Mouse (Mus musculus) embryonic stem cell, embryonic (primary cell): ENCODE measurements around the gene Stat4.
"Not testable (repeated sequence)": the region's sequence is repeated elsewhere in the genome, so short reads cannot be mapped to it uniquely, and the experiment has no call there.

ENCODE experiments used
- CTCF ChIA-PET, 4 experiments: fragments of 300-600 bp in 2 of 4; fragments of 350-600 bp in 2 of 4; sonication (Branson Sonifier 250); formaldehyde crosslinking; loops; one replicate each; lab custom pipeline; 2022; ENCODE audit warnings: inconsistent platforms in 2 of 4; lab: Charles Lee
- POLR2A ChIA-PET, 4 experiments: fragments of 300-600 bp in 2 of 4; fragments of 350-600 bp in 2 of 4; sonication (Branson Sonifier 250); formaldehyde crosslinking; loops; one replicate each; lab custom pipeline; 2022; ENCODE audit warnings: antibody characterized with exemption in 4 of 4, inconsistent platforms in 1 of 4; lab: Charles Lee

Stat4 gene

GRCm38 (mm10) chr1:52012231-52012630 lies 25.3 kb downstream of the Stat4 start:
- ChIA-PET POLR2A (no interaction called here), CTCF (no interaction called here)

DNA sequence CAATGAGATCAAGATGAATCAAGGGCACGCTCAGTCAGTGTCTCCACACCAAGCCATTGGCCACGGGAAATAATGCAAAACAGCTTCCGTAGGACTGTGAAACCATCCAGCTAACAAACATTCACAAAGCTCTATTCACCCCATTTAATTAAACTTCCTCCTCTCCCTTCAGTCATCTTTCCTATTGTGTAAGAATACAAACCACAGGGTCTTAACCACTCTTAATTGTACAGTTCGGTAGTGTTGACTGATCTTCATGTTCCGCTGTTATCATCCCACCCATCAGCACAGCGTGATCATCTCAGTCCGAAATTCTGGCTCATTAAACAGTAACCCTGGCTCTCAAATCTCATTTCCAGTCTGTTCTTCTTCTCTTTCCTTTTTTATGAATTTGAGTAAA lies 25.8 kb downstream of the Stat4 start:
- POLR2A ChIA-PET, result interaction anchor here in 1 of 4 experiments (0.5 kb wide), 1 partner anchor 62 kb away, joined by 3 read pairs; no protein-coding TSS in a partner anchor
- CTCF ChIA-PET, result no interaction called here

- ChIA-PET POLR2A (interaction anchor here in 2 of 4 experiments (0.6 to 0.7 kb wide), 2 partner anchors 19 to 99 kb away, joined by 3 to 4 read pairs; no protein-coding TSS in a partner anchor), CTCF (no interaction called here)
Measured at GRCm38 (mm10) chr1:52019621-52020020, 32.7 kb downstream of the Stat4 start.

- ChIA-PET POLR2A (no interaction called here), CTCF (no interaction called here)
Measured at GRCm38 (mm10) chr1:52021936-52022725, 35.2 kb downstream of the Stat4 start.

DNA sequence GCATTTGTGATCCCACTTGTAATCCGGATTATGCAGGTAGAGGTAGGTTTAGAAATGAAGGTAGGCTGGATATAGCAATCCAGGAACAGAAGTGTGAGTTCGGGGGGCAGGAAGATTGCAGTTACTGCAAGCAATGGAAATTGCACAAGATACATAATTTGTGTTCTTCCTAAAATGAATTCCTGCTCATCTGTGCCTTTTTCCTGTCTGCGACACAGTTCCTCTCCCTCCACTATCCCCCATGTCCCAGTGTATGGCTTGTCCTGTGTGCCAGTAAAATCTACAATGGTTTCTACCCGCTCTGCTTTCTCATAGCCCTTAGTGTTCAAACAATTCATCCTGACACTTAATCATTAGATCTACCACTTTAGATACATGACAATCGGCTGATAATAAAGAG lies 41.7 kb downstream of the Stat4 start:
- ChIA-PET POLR2A (interaction anchor here in 1 of 4 experiments (0.5 kb wide), 1 partner anchor 244 kb away, joined by 4 read pairs; no protein-coding TSS in a partner anchor), CTCF (no interaction called here)

GRCm38 (mm10) chr1:52034816-52035752 lies 48.1 kb downstream of the Stat4 start:
- ChIA-PET CTCF (interaction anchor here in 2 of 4 experiments (0.5 to 1.8 kb wide), 2 partner anchors 65 to 135 kb away, joined by 3 read pairs; no protein-coding TSS in a partner anchor), POLR2A (interaction anchor here in 1 of 4 experiments (1.0 kb wide), 1 partner anchor 9 kb away, joined by 3 read pairs; no protein-coding TSS in a partner anchor)

DNA sequence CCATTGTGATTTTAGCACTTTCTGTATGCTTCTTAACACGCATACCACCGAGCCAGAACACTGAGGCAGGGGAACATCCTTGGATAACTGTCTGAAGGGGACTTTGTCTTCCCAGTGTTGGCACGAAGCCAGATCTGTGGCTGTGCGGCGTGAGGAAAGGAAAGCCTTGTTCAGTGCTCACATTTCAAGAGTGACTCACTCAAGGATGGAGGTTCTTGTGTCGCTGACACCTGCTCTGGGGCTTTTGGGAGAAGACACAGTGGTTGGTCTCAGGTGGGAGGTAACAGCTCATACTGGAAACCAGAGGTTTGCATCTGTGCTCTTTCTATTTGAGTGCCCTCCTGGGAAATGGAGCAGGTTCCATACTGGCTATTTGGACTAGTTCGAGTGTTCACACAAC lies 52.2 kb downstream of the Stat4 start:
- ChIA-PET CTCF (interaction anchor here in 1 of 4 experiments (0.8 kb wide), 1 partner anchor 395 kb away, joined by 3 read pairs; no protein-coding TSS in a partner anchor), POLR2A (no interaction called here)

DNA sequence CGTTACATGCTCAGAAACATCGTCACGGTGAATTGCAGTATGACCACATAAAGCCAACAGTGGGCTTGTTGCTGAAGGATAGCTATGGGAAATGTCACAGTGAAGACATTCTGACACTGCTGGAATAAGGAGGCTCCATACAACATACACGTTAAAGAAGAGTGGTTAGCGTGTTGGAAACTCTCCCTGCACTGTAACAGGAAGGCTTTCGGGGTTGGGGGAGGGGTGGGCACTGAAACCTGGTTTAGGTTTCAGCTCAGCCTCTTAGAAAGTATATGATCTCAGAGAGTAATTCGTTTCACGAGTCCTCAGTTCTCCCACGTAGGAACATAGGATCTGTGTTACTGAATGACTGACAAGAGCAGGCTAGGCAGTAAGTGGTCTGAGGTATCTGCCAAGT lies 52.7 kb downstream of the Stat4 start:
- ChIA-PET CTCF (interaction anchor here in 1 of 4 experiments (0.8 kb wide), 1 partner anchor 395 kb away, joined by 3 read pairs; no protein-coding TSS in a partner anchor), POLR2A (no interaction called here)

- CTCF ChIA-PET, result interaction anchor here in 1 of 4 experiments (0.5 kb wide), 1 partner anchor 101 kb away, joined by 3 read pairs; no protein-coding TSS in a partner anchor
- POLR2A ChIA-PET, result no interaction called here
Measured at GRCm38 (mm10) chr1:52040366-52041061, 53.6 kb downstream of the Stat4 start.

GRCm38 (mm10) chr1:52043191-52043590 lies 56.2 kb downstream of the Stat4 start:
- ChIA-PET CTCF (no interaction called here), POLR2A (no interaction called here)

- POLR2A ChIA-PET, CTCF ChIA-PET: not testable (repeated sequence)
Measured at GRCm38 (mm10) chr1:52046891-52047290, 59.9 kb downstream of the Stat4 start.

- ChIA-PET POLR2A (no interaction called here), CTCF (no interaction called here)
Measured at GRCm38 (mm10) chr1:52048711-52049110, 61.8 kb downstream of the Stat4 start.

DNA sequence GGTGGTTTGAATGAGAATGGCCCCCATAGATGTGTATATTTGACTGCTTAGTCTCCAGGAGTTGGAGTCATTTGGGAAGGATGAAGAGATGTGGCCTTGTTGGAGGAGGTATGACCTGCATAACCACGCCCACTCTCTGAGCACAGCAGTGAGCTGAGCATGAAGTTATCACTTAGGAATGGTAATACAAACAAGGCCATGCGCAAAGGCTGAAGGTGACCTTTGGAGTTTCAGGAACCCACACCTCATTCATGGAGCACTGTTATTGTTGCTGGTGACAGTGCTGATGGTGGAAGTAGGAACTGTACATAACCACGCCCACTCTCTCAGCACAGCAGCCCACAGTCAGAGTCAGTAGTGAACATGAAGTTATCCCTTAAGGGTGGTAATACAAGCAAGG lies 62.9 kb downstream of the Stat4 start:
- ChIA-PET CTCF (no interaction called here), POLR2A (no interaction called here)

DNA sequence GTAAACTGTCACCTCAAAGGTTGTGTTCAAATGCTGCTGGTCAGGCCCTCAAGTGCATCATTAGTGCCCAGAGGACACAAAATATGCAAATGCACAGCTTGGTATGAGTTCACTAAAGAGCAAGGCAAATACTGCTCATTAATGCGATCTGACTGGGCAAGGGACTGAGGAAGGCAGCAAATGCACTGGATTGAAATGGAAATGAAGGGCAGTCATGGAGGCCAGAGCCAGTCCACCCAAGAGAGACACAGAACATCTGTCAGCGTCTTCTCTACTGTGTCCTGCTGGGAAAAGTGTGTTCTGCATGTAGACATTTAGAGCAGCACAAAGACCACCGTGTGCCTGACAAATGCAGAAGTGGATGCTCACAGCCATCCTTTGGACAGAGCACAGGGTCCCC lies 64.6 kb downstream of the Stat4 start:
- ChIA-PET CTCF (no interaction called here), POLR2A (no interaction called here)

- ChIA-PET CTCF (no interaction called here), POLR2A (no interaction called here)
Measured at GRCm38 (mm10) chr1:52052910-52053309, 66.0 kb downstream of the Stat4 start.

DNA sequence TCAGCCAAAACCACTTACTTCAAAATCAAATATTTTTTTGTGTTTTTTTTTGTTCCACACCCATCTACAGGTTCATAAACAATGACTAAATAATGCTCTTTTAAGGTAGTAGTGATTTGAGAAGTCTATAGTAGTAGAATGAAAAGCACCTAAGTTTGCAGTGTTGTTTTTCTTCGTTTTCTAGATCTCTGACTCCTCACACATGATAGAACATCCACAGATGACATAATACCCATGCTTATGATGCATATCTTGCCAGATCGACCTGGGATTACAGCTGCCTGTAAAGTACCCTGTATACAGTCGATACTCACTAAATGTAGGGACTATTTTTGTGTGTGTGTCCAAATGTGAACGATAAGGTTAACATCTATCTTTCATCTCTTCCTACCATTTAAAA lies 69.0 kb downstream of the Stat4 start:
- ChIA-PET CTCF (no interaction called here), POLR2A (no interaction called here)

DNA sequence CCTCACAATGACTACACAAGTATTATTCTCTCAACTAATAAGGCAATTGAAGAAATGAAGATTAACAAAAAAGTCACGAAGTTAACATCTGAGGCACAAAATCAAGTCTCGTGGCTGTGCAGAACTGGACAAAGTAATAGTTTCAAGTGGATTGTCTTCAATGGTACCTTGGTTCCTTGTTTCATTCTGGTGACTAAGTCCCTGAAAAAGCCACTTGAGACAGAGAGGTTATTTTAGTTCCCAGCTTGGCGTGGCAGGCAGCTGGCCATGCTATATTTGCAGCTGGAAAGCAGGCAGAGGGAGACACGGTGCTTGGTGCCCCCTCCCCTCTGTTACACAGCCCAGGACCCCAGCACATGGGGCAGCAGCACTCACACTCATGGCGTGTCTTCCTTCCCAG lies 70.2 kb downstream of the Stat4 start:
- ChIA-PET CTCF (no interaction called here), POLR2A (no interaction called here)

- ChIA-PET POLR2A (no interaction called here), CTCF (no interaction called here)
Measured at GRCm38 (mm10) chr1:52066276-52066675, 79.3 kb downstream of the Stat4 start.

GRCm38 (mm10) chr1:52066694-52067093 lies 79.7 kb downstream of the Stat4 start:
- CTCF ChIA-PET, result no interaction called here
- POLR2A ChIA-PET, result no interaction called here
